Mouse (Mus musculus): ENCODE data around the gene Dtx2. TPM values are rescaled to one million over a fixed set of nuclear protein-coding genes. Genes with fewer than 3 reads are reported as not detected.

The Dtx2 gene
- polyA plus RNA-seq, 1 experiment from 2014 or later = 36.3 TPM

GRCm38 (mm10) chr5:136016014-136016876, 21.6 kb downstream of the Dtx2 start:
- Histone ChIP-seq H3K36me3 (peaks cover 68% of the 10 kb centered on the region), H3K4me3 (no peak overlapping the region), H3K4me1 (no peaks in the 10 kb centered on the region), H3K27me3 (ENCODE audit: low read depth, poor library complexity, severe bottlenecking) (no peaks in the 10 kb centered on the region), H3K9me3 (replicated peaks) (no peaks in the 10 kb centered on the region), H3K27ac (replicated peaks) (no peak overlapping the region)
- 87% methylated on average over 10 of the region's 10 CpGs for WGBS
- no peak for DNase-seq (ENCODE audit: low spot score)

DNA sequence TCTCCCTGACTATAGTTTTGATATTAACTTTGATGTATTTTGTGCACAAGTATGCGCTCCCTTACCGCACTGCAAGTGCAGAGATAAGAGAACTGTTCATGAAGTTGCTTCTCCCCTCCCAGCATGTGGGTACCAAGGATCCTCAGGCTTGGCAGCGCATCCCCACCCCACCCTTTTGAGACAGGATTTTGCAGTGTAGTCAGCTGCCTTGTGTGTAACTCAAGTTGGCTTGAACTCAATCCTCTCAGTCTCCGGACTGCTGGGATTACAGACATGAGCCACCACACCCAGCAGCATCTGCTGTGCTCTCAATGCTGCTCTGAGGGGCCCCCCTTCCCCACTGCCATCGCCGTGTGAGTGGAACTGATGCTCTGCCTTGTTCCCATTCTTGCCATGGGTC, 22.7 kb downstream of the Dtx2 start:
- peaks cover 67% of the 10 kb centered on the region for H3K36me3 ChIP-seq

DNA sequence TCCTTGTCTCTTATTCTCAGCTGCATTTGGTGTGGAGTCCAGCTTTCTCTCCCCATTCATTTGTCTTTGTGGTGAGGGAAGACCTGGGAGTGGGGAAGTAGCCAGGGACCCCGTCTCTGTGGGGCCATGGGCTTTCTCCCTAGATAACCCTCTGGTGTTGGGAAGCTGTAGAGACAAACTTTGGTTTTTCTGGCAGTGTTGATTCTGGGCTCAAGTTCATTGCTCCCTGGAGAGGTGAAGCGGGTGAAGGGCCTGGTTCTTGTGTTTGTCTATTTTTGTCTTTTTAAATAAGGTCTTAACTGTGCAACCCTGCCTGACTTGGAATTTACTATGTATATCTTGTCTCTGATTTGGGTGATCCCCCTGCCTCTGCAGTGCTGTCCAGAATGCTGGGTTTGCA, 24.1 kb downstream of the Dtx2 start:
- 90% methylated on average over 2 of the region's 2 CpGs for WGBS
- Histone ChIP-seq H3K27ac (replicated peaks) (no peak overlapping the region), H3K9me3 (replicated peaks) (no peaks in the 10 kb centered on the region), H3K4me3 (no peak overlapping the region), H3K4me1 (no peaks in the 10 kb centered on the region), H3K27me3 (ENCODE audit: low read depth, poor library complexity, severe bottlenecking) (no peaks in the 10 kb centered on the region), H3K36me3 (peaks cover 64% of the 10 kb centered on the region)
- no peak for DNase-seq (ENCODE audit: low spot score)

More for the DNA sequence above, 22.7 kb downstream of the Dtx2 start:
- H3K4me1 ChIP-seq = no peaks in the 10 kb centered on the region
- H3K27me3 ChIP-seq (ENCODE audit: low read depth, poor library complexity, severe bottlenecking) = no peaks in the 10 kb centered on the region
- H3K4me3 ChIP-seq = no peak overlapping the region
- no peaks in the 10 kb centered on the region for H3K9me3 ChIP-seq (replicated peaks)
- 90% methylated on average over 6 of the region's 6 CpGs for WGBS
- no peak overlapping the region for H3K27ac ChIP-seq (replicated peaks)
- DNase-seq (ENCODE audit: low spot score) = no peak

- Histone ChIP-seq H3K4me3 (no peak overlapping the region), H3K36me3 (peaks cover 52% of the 10 kb centered on the region), H3K9me3 (replicated peaks) (no peaks in the 10 kb centered on the region), H3K4me1 (no peaks in the 10 kb centered on the region), H3K27ac (replicated peaks) (no peak overlapping the region), H3K27me3 (ENCODE audit: low read depth, poor library complexity, severe bottlenecking) (no peaks in the 10 kb centered on the region)
- 41% methylated on average over 1 of the region's 1 CpGs for whole genome bisulfite sequencing
- DNase-seq (ENCODE audit: low spot score) = no peak
Observed at GRCm38 (mm10) chr5:136019907-136020306, 25.3 kb downstream of the Dtx2 start.

- Histone ChIP-seq H3K4me3 (no peak overlapping the region), H3K9me3 (replicated peaks) (no peaks in the 10 kb centered on the region), H3K27ac (replicated peaks) (no peak overlapping the region), H3K4me1 (0 out of 2 replicates have a peak, but pooled peaks cover 3% of the 10 kb centered on the region), H3K27me3 (ENCODE audit: low read depth, poor library complexity, severe bottlenecking) (no peaks in the 10 kb centered on the region), H3K36me3 (peaks cover 80% of the 10 kb centered on the region)
- DNase-seq (ENCODE audit: low spot score) = no peak
- 81% methylated on average over 3 of the region's 3 CpGs for WGBS
Observed at GRCm38 (mm10) chr5:136025712-136026111, 31.1 kb downstream of the Dtx2 start.

DNA sequence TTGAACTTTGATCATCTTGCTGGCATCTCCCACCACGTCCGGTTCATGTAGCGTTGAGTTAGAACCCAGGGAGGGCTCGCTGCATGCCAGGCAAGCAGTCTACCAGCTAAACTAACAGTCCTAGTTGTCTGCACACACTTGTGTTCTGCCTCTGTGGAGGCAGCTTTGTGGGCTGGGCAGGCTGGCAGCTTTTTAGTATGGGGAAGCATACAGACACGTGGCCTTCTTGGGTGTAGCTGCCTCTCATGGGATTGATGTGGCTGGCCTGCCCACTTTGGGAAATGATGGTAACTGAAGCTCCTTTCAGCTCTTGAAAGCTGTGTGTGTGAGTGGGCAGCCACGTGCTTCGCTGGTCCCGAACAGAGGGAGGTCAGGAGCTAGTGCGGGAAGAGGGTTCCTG, 32.3 kb downstream of the Dtx2 start:
- WGBS = 82% methylated on average over 9 of the region's 9 CpGs
- H3K36me3 ChIP-seq = peaks cover 81% of the 10 kb centered on the region
- no peak overlapping the region for H3K4me3 ChIP-seq

DNA sequence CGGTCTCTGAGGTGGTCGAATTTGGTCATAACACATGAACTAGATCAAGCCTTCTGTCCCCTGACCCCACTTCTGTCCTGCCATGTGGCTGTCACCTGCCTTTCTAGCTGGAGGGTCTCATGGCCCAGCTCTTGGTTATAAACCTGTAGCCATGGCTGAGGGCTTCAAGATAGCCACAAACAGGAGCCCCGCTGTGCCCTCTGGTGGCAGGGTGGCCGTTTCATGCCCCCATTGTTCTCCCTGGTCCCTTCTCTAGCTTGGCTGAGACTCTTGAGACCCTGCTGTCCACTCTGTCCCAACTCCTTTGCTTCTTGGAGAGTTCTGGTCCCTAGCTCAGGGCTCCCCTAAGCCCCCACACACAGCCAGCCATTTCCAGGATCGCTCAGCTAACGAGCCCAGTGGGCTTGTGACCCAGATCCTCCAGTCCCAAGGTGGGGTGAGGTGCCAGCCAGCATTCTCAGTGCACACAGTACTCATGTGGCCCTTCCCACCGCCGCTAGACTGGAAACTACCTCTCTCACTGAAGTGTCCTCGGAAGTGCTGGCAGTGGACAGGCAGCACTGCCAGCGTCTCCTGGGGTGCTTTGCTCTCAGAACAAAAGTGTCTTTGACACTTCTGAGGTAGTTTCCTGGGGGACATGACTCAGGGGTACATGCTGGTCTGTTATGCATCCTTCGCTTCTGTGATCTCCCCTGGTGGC, 33.2 kb downstream of the Dtx2 start:
- DNase-seq (ENCODE audit: low spot score) = no peak
- H3K36me3 ChIP-seq = peaks cover 83% of the 10 kb centered on the region
- H3K27me3 ChIP-seq (ENCODE audit: low read depth, poor library complexity, severe bottlenecking) = no peaks in the 10 kb centered on the region
- no peak overlapping the region for H3K4me3 ChIP-seq
- WGBS = 82% methylated on average over 11 of the region's 11 CpGs
- H3K27ac ChIP-seq (replicated peaks) = no peak overlapping the region
- 0 out of 2 replicates have a peak, but pooled peaks cover 3% of the 10 kb centered on the region for H3K4me1 ChIP-seq
- no peaks in the 10 kb centered on the region for H3K9me3 ChIP-seq (replicated peaks)

More for the DNA sequence above, 32.3 kb downstream of the Dtx2 start:
- Histone ChIP-seq H3K27ac (replicated peaks) (no peak overlapping the region), H3K9me3 (replicated peaks) (no peaks in the 10 kb centered on the region), H3K4me1 (0 out of 2 replicates have a peak, but pooled peaks cover 3% of the 10 kb centered on the region), H3K27me3 (ENCODE audit: low read depth, poor library complexity, severe bottlenecking) (no peaks in the 10 kb centered on the region)
- no peak for DNase-seq (ENCODE audit: low spot score)

- H3K4me3 ChIP-seq = no peak overlapping the region
- peaks cover 2% of the 10 kb centered on the region; the same call in 1 of the 2 replicates for H3K4me1 ChIP-seq
- WGBS = 84% methylated on average over 4 of the region's 4 CpGs
- DNase-seq (ENCODE audit: low spot score) = no peak
- H3K36me3 ChIP-seq = peaks cover 31% of the 10 kb centered on the region
- H3K27ac ChIP-seq (replicated peaks) = no peak overlapping the region
- no peaks in the 10 kb centered on the region for H3K27me3 ChIP-seq (ENCODE audit: low read depth, poor library complexity, severe bottlenecking)
- no peaks in the 10 kb centered on the region for H3K9me3 ChIP-seq (replicated peaks)
Observed at GRCm38 (mm10) chr5:136034868-136035267, 40.3 kb downstream of the Dtx2 start.

- H3K27me3 ChIP-seq (ENCODE audit: low read depth, poor library complexity, severe bottlenecking) = no peaks in the 10 kb centered on the region
- H3K4me1 ChIP-seq = peaks cover 5% of the 10 kb centered on the region
- no peak overlapping the region for H3K27ac ChIP-seq (replicated peaks)
- no peak overlapping the region for H3K4me3 ChIP-seq
- peaks cover 27% of the 10 kb centered on the region for H3K36me3 ChIP-seq
- WGBS = 83% methylated on average over 1 of the region's 1 CpGs
- H3K9me3 ChIP-seq (replicated peaks) = no peaks in the 10 kb centered on the region
- DNase-seq (ENCODE audit: low spot score) = no peak
Observed at GRCm38 (mm10) chr5:136035285-136035684, 40.7 kb downstream of the Dtx2 start.

DNA sequence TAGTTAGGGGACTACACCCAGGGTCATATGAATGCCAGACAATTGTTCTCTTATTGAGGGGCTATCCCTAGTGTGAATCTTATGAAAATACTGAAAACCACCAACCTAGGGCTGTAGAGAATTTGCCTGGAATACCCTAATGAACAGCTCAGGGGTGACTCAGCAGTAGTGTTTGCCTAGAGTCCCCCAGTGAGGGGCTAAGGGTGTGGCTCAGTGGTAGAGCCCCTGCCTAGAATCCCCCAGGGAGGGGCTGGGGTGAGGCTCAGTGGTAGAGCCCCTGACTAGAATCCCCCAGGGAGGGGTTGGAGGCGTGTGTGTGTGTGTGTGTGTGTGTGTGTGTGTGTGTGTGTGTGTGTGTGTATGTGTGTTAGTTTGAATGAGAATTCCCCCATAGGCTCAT, 42.1 kb downstream of the Dtx2 start:
- Histone ChIP-seq H3K4me3 (no peak overlapping the region), H3K27me3 (ENCODE audit: low read depth, poor library complexity, severe bottlenecking) (no peaks in the 10 kb centered on the region), H3K4me1 (peaks cover 5% of the 10 kb centered on the region), H3K9me3 (replicated peaks) (no peaks in the 10 kb centered on the region), H3K27ac (replicated peaks) (no peak overlapping the region), H3K36me3 (peaks cover 13% of the 10 kb centered on the region)
- no peak for DNase-seq (ENCODE audit: low spot score)
- 100% methylated on average over 1 of the region's 1 CpGs for WGBS

- Histone ChIP-seq H3K4me3 (no peak within 1 kb of the TSS), H3K27me3 (ENCODE audit: low read depth, poor library complexity, severe bottlenecking) (no peaks in the 10 kb centered on the region), H3K9me3 (replicated peaks) (no peaks in the 10 kb centered on the region), H3K27ac (replicated peaks) (no peak within 1 kb of the TSS), H3K36me3 (no peaks in the 10 kb centered on the region), H3K4me1 (peaks cover 5% of the 10 kb centered on the region)
- 80% methylated on average over 17 of the region's 17 CpGs for WGBS
- DNase-seq (ENCODE audit: low spot score) = no peak
Observed at GRCm38 (mm10) chr5:136038258-136039214, 43.9 kb downstream of the Dtx2 start, which contains the start of gene Upk3b. Gene Upk3b, plus strand, starts transcription at chr5:136038496.

GRCm38 (mm10) chr5:136040210-136040609, 45.6 kb downstream of the Dtx2 start:
- Histone ChIP-seq H3K4me1 (peaks cover 5% of the 10 kb centered on the region), H3K27me3 (ENCODE audit: low read depth, poor library complexity, severe bottlenecking) (no peaks in the 10 kb centered on the region), H3K4me3 (no peak overlapping the region), H3K36me3 (no peaks in the 10 kb centered on the region), H3K27ac (replicated peaks) (no peak overlapping the region), H3K9me3 (replicated peaks) (no peaks in the 10 kb centered on the region)
- no peak for DNase-seq (ENCODE audit: low spot score)
- WGBS = 45% methylated on average over 5 of the region's 5 CpGs
